Mouse (Mus musculus) spleen, adult 2 months (tissue): Measurements from ENCODE around the gene Lhfpl3.

Experiments used
- CTCF ChIP-seq: fragments of 200-500 bp; IDR thresholded peaks from 2 replicates; pipeline ENCODE4 v1.5.1; 2011; ENCODE audit warnings: mild to moderate bottlenecking, inconsistent platforms; ENCODE audit not compliant: insufficient read depth, insufficient read length, insufficient replicate concordance; ENCODE audit errors: extremely low read depth
- POLR2A ChIP-seq: fragments of 200-500 bp; IDR thresholded peaks from 2 replicates; pipeline ENCODE4 v1.6.1; 2011; ENCODE audit warnings: low read depth, low read length, inconsistent platforms

DNA sequence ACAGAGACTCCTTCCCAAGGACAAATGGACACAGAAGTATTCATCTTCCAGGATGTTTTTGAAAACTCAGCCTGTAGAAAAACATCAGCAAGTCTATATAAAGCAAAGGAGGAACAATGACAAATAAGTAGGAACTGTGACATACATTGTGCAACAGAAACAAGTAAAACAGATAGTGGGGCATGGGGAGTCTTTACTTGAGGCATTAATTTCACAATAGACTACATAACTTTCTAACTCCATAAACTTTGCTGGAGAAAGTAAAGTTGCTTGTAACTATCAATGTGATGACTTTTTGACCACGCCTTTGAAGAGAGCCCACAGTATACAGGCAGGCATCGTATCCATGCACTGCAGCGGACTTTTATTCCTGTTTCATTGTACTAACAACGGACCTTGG is 368.4 kb downstream of the Lhfpl3 start:
- TF ChIP-seq POLR2A (no peak), CTCF (no peak)
